Mouse (Mus musculus): ENCODE data around the gene Ggt5. TPM values are rescaled to one million over a fixed set of nuclear protein-coding genes. Genes with fewer than 3 reads are reported as not detected.
A peak's percentile ranks its signal among the peaks of the same experiment; 100 is the strongest.

Gene Ggt5
- total RNA-seq, 2 experiments from 2014 or later = 2.3 TPM

- no peak overlapping the region for H3K27ac ChIP-seq
- no peak for DNase-seq (ENCODE audit: low spot score in 2 of 2)
- no peak overlapping the region for H3K4me3 ChIP-seq
- TF ChIP-seq CTCF (conservative IDR thresholded peaks at IDR 0.05) = no peak
Observed at GRCm38 (mm10) chr10:75571937-75572336, 17.2 kb upstream of the Ggt5 start.

GRCm38 (mm10) chr10:75573181-75573580, 16.0 kb upstream of the Ggt5 start:
- Histone ChIP-seq H3K27ac (no peak overlapping the region), H3K4me3 (no peak overlapping the region)
- TF ChIP-seq CTCF (conservative IDR thresholded peaks at IDR 0.05) = no peak
- DNase-seq (ENCODE audit: low spot score in 2 of 2) = no peak

- no peak overlapping the region for H3K4me3 ChIP-seq
- TF ChIP-seq CTCF (conservative IDR thresholded peaks at IDR 0.05) = no peak
- no peak overlapping the region for H3K27ac ChIP-seq
Observed at GRCm38 (mm10) chr10:75573965-75574364, 15.2 kb upstream of the Ggt5 start.

GRCm38 (mm10) chr10:75579129-75579528, 10.0 kb upstream of the Ggt5 start:
- Histone ChIP-seq H3K4me3 (no peak overlapping the region), H3K27ac (no peak overlapping the region)
- no peak for DNase-seq (ENCODE audit: low spot score in 2 of 2)
- no peak for TF ChIP-seq CTCF (conservative IDR thresholded peaks at IDR 0.05)

More at GRCm38 (mm10) chr10:75573965-75574364, 15.2 kb upstream of the Ggt5 start:
- no peak for DNase-seq (ENCODE audit: low spot score in 2 of 2)

- H3K4me3 ChIP-seq = peak overlapping the region; percentile 30
- no peak overlapping the region for H3K27ac ChIP-seq
- peak; percentile 82 to 92 for DNase-seq (ENCODE audit: low spot score in 2 of 2)
- peak; percentile 99 for TF ChIP-seq CTCF (conservative IDR thresholded peaks at IDR 0.05)
Observed at GRCm38 (mm10) chr10:75585876-75586552, 3.1 kb upstream of the Ggt5 start.

GRCm38 (mm10) chr10:75586553-75586879, 2.6 kb upstream of the Ggt5 start:
- no peak for TF ChIP-seq CTCF (conservative IDR thresholded peaks at IDR 0.05)
- Histone ChIP-seq H3K4me3 (no peak overlapping the region), H3K27ac (no peak overlapping the region)
- DNase-seq (ENCODE audit: low spot score in 2 of 2) = no peak

GRCm38 (mm10) chr10:75587781-75588180, 1.4 kb upstream of the Ggt5 start:
- Histone ChIP-seq H3K4me3 (no peak overlapping the region), H3K27ac (no peak overlapping the region)
- TF ChIP-seq CTCF (conservative IDR thresholded peaks at IDR 0.05) = no peak
- DNase-seq (ENCODE audit: low spot score in 2 of 2) = no peak

- DNase-seq (ENCODE audit: low spot score in 2 of 2) = no peak
- no peak overlapping the region for H3K27ac ChIP-seq
- no peak overlapping the region for H3K4me3 ChIP-seq
- no peak for TF ChIP-seq CTCF (conservative IDR thresholded peaks at IDR 0.05)
Observed at GRCm38 (mm10) chr10:75588336-75588735, 804 bp upstream of the Ggt5 start.

GRCm38 (mm10) chr10:75589651-75590050, 511 bp downstream of the Ggt5 start:
- TF ChIP-seq CTCF (conservative IDR thresholded peaks at IDR 0.05) = no peak
- no peak for DNase-seq (ENCODE audit: low spot score in 2 of 2)
- Histone ChIP-seq H3K27ac (peak overlapping the region; percentile 59; the same call in 1 of the 2 replicates), H3K4me3 (peak overlapping the region; percentile 35; the same call in 1 of the 2 replicates)

- no peak for TF ChIP-seq CTCF (conservative IDR thresholded peaks at IDR 0.05)
- DNase-seq (ENCODE audit: low spot score in 2 of 2) = peak in 1 of 2 experiments; percentile 24
- H3K4me3 ChIP-seq = no peak overlapping the region
- no peak overlapping the region; the same call in 1 of the 2 replicates for H3K27ac ChIP-seq
Observed at GRCm38 (mm10) chr10:75591211-75591894, 2.2 kb downstream of the Ggt5 start.

- no peak for DNase-seq (ENCODE audit: low spot score in 2 of 2)
- H3K4me3 ChIP-seq = no peak overlapping the region
Observed at GRCm38 (mm10) chr10:75592585-75592984, 3.4 kb downstream of the Ggt5 start.

GRCm38 (mm10) chr10:75595981-75596380, 6.8 kb downstream of the Ggt5 start:
- H3K27ac ChIP-seq = no peak overlapping the region
- no peak for DNase-seq (ENCODE audit: low spot score in 2 of 2)
- no peak overlapping the region for H3K4me3 ChIP-seq
- no peak for TF ChIP-seq CTCF (conservative IDR thresholded peaks at IDR 0.05)

More at GRCm38 (mm10) chr10:75592585-75592984, 3.4 kb downstream of the Ggt5 start:
- TF ChIP-seq CTCF (conservative IDR thresholded peaks at IDR 0.05) = no peak
- no peak overlapping the region for H3K27ac ChIP-seq

- no peak for DNase-seq (ENCODE audit: low spot score in 2 of 2)
Observed at GRCm38 (mm10) chr10:75600189-75600730, 11.1 kb downstream of the Ggt5 start.

More at GRCm38 (mm10) chr10:75600189-75600730, 11.1 kb downstream of the Ggt5 start:
- no peak overlapping the region for H3K27ac ChIP-seq
- no peak overlapping the region for H3K4me3 ChIP-seq
- TF ChIP-seq CTCF (conservative IDR thresholded peaks at IDR 0.05) = no peak

All from layer of hippocampus, adult 2 months (tissue).